Mouse (Mus musculus) ES-Bruce4 (cell line): Measurements from ENCODE around the gene 4930558K02Rik.

Experiments used
- CTCF ChIP-seq: IDR thresholded peaks from one replicate; pipeline ENCODE4 v1.8.1; 2011; ENCODE audit warnings: low read depth, low read length
- EP300 ChIP-seq: IDR thresholded peaks from 2 replicates; pipeline ENCODE4 v1.6.1; 2011; ENCODE audit warnings: low read depth, low read length; ENCODE audit not compliant: insufficient read depth
- POLR2A ChIP-seq: IDR thresholded peaks from one replicate; pipeline ENCODE4 v1.8.1; 2011; ENCODE audit warnings: low read length; ENCODE audit not compliant: insufficient read depth

GRCm38 (mm10) chr1:161918682-161919372 lies 60.6 kb downstream of the 4930558K02Rik start:
- TF ChIP-seq CTCF = no peak
- TF ChIP-seq EP300 = no peak
- no peak for TF ChIP-seq POLR2A
